Mouse (Mus musculus) urinary bladder, postnatal 4 days (tissue): ENCODE measurements around the gene Nxpe4.
"Not testable (repeated sequence)": the region's sequence is repeated elsewhere in the genome, so short reads cannot be mapped to it uniquely, and the experiment has no call there.

Experiments
- DNase-seq, 2 experiments: peaks; one replicate each; pipeline ENCODE4 v3.0.0; 2021 to 2022; ENCODE audit warnings: low spot score in 2 of 2

Gene Nxpe4

GRCm38 (mm10) chr9:48410217-48411035 lies 248.6 kb downstream of the Nxpe4 start:
- DNase-seq = no peak

GRCm38 (mm10) chr9:48413591-48413990 lies 251.8 kb downstream of the Nxpe4 start:
- no peak for DNase-seq

DNA sequence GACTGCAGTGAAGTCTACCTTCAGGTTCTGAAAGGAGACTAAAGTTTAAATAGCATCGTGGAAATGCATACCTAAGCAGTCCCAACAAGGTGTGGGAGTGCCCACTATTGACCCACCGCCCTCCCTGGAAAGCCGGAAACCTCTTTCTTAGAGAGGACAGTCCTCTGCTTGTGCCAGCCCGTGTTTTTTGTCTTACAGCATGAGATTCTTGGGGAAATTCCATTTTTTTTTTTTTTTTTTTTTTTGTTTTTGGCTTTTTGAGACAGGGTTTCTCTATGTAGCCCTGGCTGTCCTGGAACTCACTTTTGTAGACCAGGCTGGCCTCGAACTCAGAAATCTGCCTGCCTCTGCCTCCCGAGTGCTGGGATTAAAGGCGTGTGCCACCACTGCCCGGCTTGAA lies 255.5 kb downstream of the Nxpe4 start:
- DNase-seq = not testable (repeated sequence)

GRCm38 (mm10) chr9:48417994-48418393 lies 256.2 kb downstream of the Nxpe4 start:
- DNase-seq = no peak

GRCm38 (mm10) chr9:48418397-48418796 lies 256.6 kb downstream of the Nxpe4 start:
- no peak for DNase-seq

DNA sequence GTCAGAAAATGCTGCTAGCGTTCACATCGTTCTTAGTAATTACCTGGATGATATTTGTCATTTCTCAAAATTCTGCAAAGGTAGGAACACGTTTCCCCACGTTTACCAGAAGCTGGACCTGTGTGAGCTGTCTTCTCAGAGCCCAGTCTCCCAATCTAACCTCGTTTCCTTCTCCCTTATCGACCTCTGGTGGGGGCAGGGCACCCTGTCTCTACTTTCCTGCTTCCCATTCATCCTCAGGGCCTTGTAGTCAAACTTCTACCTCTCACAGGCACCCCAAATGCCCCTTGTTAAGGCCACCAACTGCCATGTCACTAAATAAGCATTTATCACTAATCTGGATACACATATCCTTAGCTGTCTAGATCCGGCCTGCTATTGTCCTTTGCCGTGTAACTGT lies 257.0 kb downstream of the Nxpe4 start:
- DNase-seq = no peak

GRCm38 (mm10) chr9:48420437-48420836 lies 258.6 kb downstream of the Nxpe4 start:
- no peak for DNase-seq

DNA sequence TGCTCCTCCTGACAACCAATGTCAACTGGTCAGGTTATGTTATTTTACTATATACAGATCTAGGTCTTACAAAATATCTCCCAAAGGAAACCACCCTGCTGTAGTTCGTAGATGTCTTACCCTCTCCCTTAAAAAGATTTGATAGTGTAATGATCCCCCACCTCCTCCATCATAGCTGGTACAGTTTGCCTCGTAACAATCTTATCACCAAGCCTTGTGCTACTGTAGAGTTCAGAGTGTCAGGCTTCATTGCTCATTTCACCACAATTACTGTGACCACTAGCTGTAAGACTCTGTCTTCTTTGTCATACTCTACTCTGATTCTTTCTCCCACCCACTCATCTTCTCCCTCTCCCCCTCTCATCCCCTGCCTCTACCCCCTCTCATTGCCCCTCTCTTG lies 259.2 kb downstream of the Nxpe4 start:
- DNase-seq = no peak

DNA sequence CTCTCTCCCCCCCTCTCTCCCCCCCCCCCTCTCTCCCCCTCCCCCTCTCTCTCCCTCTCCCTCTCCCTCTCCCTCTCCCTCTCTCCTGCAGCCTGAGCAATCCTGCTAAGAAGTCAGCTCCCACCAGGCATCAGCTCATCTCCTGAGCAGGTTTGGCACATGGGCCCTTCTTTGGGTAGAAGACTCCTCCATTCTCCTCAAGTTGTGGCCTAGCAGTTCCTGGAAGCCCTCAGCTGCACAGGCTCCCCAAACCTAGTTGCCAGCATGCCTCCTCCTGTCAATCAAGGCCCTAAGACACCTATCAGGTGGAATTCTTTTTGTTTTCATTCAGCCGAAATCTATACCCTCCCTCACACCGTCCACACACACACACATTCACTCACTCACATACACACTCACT lies 259.7 kb downstream of the Nxpe4 start:
- no peak for DNase-seq

DNA sequence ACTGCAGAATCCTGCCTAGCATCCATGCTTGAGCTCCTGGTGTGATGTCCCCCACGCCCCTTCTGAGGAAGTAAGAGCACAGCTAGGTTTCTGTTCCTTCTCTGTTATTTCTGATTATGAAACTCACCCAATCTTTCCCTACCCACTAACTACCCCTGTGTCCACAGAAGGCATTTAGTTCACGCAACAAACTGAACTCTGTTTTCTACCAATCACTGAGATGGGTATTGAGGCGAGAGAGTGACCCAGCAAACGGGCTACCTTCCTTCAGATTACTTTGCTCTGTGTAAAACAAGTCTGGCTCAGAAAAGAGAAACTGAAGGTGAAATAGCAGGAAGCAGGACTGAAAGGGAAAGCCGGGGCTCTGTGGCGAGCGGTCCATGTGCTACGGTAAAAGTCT lies 260.6 kb downstream of the Nxpe4 start:
- DNase-seq = no peak

- DNase-seq = no peak
Observed at GRCm38 (mm10) chr9:48423256-48423655, 261.4 kb downstream of the Nxpe4 start.

- DNase-seq = no peak
Observed at GRCm38 (mm10) chr9:48427176-48427575, 265.4 kb downstream of the Nxpe4 start.

- no peak for DNase-seq
Observed at GRCm38 (mm10) chr9:48432449-48432848, 270.6 kb downstream of the Nxpe4 start.

- no peak for DNase-seq
Observed at GRCm38 (mm10) chr9:48443873-48444272, 282.1 kb downstream of the Nxpe4 start.

- DNase-seq = no peak
Observed at GRCm38 (mm10) chr9:48444821-48445220, 283.0 kb downstream of the Nxpe4 start.

GRCm38 (mm10) chr9:48447783-48448209 lies 286.0 kb downstream of the Nxpe4 start:
- peak in 1 of 2 experiments; percentile 52 for DNase-seq
